Mouse (Mus musculus): ENCODE measurements around the gene Kdm2b.

DNA sequence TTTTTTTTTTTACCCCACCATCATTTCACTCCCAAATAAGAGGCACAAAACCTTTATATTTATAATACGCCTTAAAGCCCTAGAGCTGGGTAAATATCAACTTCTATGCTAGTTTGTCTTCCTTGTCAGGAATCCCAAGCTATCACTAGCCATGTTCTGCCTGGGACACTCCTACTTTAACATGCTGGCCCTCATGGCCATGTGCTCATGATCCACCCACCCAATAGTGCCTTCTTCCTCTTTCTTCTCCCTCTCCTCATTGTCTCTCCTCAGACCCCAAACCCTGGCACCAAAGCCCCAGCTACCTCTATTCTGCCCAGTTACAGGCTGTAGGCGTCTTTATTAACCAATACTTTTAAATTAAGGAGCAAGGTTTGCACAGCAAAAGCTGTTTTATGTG lies 148.5 kb downstream of the Kdm2b start:
- TF ChIP-seq CTCF (IDR thresholded peaks at IDR 0.05; ENCODE audit: low read depth) = no peak
- TF ChIP-seq EP300 (IDR thresholded peaks at IDR 0.05; ENCODE audit: low read depth) = no peak
